Mouse (Mus musculus) liver, embryonic 11.5 days (tissue): ENCODE results near the gene Stat1. TPM values are rescaled to one million over a fixed set of nuclear protein-coding genes. Genes with fewer than 3 reads are reported as not detected.

Experiments
- ATAC-seq: fragments of 200-750 bp; cut with Nextera tagmentation; replicated peaks from 2 replicates; pipeline ENCODE4 v1.8.0; 2017; ENCODE audit warnings: moderate number of reproducible peaks, mild to moderate bottlenecking, moderate TSS enrichment, moderate library complexity; ENCODE audit not compliant: low FRiP score
- DNase-seq: peaks from one replicate; pipeline ENCODE4 v3.0.0-alpha.2; 2017; ENCODE audit warnings: low spot score
- H3K27ac ChIP-seq: fragments of 300-500 bp; sonication (generic); 2 replicates; pipeline ENCODE4 v1.5.1; 2014; ENCODE audit warnings: mild to moderate bottlenecking, low read depth, low read length, control low read depth
- H3K27me3 ChIP-seq: fragments of 300-500 bp; sonication (generic); replicated peaks from 2 replicates; pipeline ENCODE4 v1.6.1; 2014; ENCODE audit warnings: low read length, mixed read lengths; ENCODE audit not compliant: control insufficient read depth, insufficient read depth
- H3K36me3 ChIP-seq: fragments of 300-500 bp; sonication (generic); 2 replicates; pipeline ENCODE4 v1.6.1; 2014; ENCODE audit warnings: mild to moderate bottlenecking, low read length, moderate library complexity, mixed read lengths; ENCODE audit not compliant: control insufficient read depth, insufficient read depth
- H3K4me1 ChIP-seq: fragments of 300-500 bp; sonication (generic); replicated peaks from 2 replicates; pipeline ENCODE4 v1.6.1; 2014; ENCODE audit warnings: low read length, mixed read lengths; ENCODE audit not compliant: control insufficient read depth, insufficient read depth
- H3K4me2 ChIP-seq: fragments of 300-500 bp; sonication (generic); 2 replicates; pipeline ENCODE4 v1.6.1; 2014; ENCODE audit warnings: mild to moderate bottlenecking, control low read depth, moderate library complexity
- H3K4me3 ChIP-seq: fragments of 300-500 bp; sonication (generic); 2 replicates; pipeline ENCODE4 v1.5.1; 2014; ENCODE audit warnings: low read depth, low read length, control low read depth
- H3K9ac ChIP-seq: fragments of 300-500 bp; sonication (generic); 2 replicates; pipeline ENCODE4 v1.6.1; 2014; ENCODE audit warnings: low read depth, low read length, control low read depth
- H3K9me3 ChIP-seq: fragments of 300-500 bp; sonication (generic); 2 replicates; pipeline ENCODE4 v1.6.1; 2016; ENCODE audit warnings: low read length, inconsistent platforms, mixed read lengths; ENCODE audit not compliant: control insufficient read depth
- WGBS: fragments of 180-500 bp; shearing (Covaris S2); extraction: QIAGEN DNeasy Blood & Tissue Kit; methylation state at CpG from one replicate; pipeline ENCODE4 v1.1.7; 2014; 5-methylcytosine and 5-hydroxymethylcytosine counted together
- polyA plus RNA-seq: library from polyadenylated mRNA; unstranded; fragments of >200 nt; fragmentation: Nextera tagmentation; extraction: Ambion mirVana; gene quantifications from 2 replicates; pipeline ENCODE4 v1.2.1, GENCODE M21; 2014

Gene Stat1
- polyA plus RNA-seq, 1 experiment from 2014 or later = 17.8 TPM

- Histone ChIP-seq H3K9ac (no peak overlapping the region), H3K27ac (no peak overlapping the region), H3K4me3 (no peak overlapping the region), H3K4me1 (0 out of 2 replicates have a peak, but pooled peaks cover 2% of the 10 kb centered on the region), H3K4me2 (no peak overlapping the region), H3K27me3 (no peaks in the 10 kb centered on the region), H3K36me3 (peaks cover 4% of the 10 kb centered on the region; the same call in 1 of the 2 replicates), H3K9me3 (no peaks in the 10 kb centered on the region)
- WGBS = 41% methylated on average over 3 of the region's 3 CpGs
- DNase-seq (no peak), ATAC-seq (no peak)
These were observed 22.2 kb downstream of the Stat1 start for GRCm38 (mm10) chr1:52141482-52141881.

GRCm38 (mm10) chr1:52142117-52142516, 22.9 kb downstream of the Stat1 start:
- Histone ChIP-seq H3K4me1 (0 out of 2 replicates have a peak, but pooled peaks cover under 1% of the 10 kb centered on the region), H3K27me3 (no peaks in the 10 kb centered on the region), H3K27ac (no peak overlapping the region), H3K36me3 (peaks cover 1% of the 10 kb centered on the region; the same call in 1 of the 2 replicates), H3K9ac (no peak overlapping the region), H3K9me3 (no peaks in the 10 kb centered on the region), H3K4me3 (no peak overlapping the region), H3K4me2 (no peak overlapping the region)
- no peak for ATAC-seq
- WGBS = 78% methylated on average over 4 of the region's 4 CpGs
- DNase-seq = no peak

- H3K4me3 ChIP-seq = no peak overlapping the region
- no peak overlapping the region for H3K4me2 ChIP-seq
- no peaks in the 10 kb centered on the region for H3K4me1 ChIP-seq
- DNase-seq (no peak), ATAC-seq (no peak)
- H3K27me3 ChIP-seq = no peaks in the 10 kb centered on the region
- 70% methylated on average over 4 of the region's 4 CpGs for WGBS
- H3K36me3 ChIP-seq = no peaks in the 10 kb centered on the region; the same call in 1 of the 2 replicates
- no peaks in the 10 kb centered on the region for H3K9me3 ChIP-seq
- no peak overlapping the region for H3K27ac ChIP-seq
- H3K9ac ChIP-seq = no peak overlapping the region
These were observed 24.0 kb downstream of the Stat1 start for GRCm38 (mm10) chr1:52143191-52143590.

GRCm38 (mm10) chr1:52143596-52144156, 24.4 kb downstream of the Stat1 start:
- H3K36me3 ChIP-seq = no peaks in the 10 kb centered on the region; the same call in 1 of the 2 replicates
- H3K27me3 ChIP-seq = no peaks in the 10 kb centered on the region
- 88% methylated on average over 7 of the region's 7 CpGs for WGBS
- H3K4me1 ChIP-seq = no peaks in the 10 kb centered on the region
- no peak overlapping the region for H3K4me3 ChIP-seq
- H3K9ac ChIP-seq = no peak overlapping the region
- ATAC-seq = no peak
- H3K4me2 ChIP-seq = no peak overlapping the region
- DNase-seq = no peak
- no peaks in the 10 kb centered on the region for H3K9me3 ChIP-seq
- no peak overlapping the region for H3K27ac ChIP-seq

- 81% methylated on average over 10 of the region's 10 CpGs for WGBS
- no peak for DNase-seq
- no peak overlapping the region for H3K4me2 ChIP-seq
- H3K36me3 ChIP-seq = no peaks in the 10 kb centered on the region; the same call in 1 of the 2 replicates
- ATAC-seq = no peak
- no peaks in the 10 kb centered on the region for H3K9me3 ChIP-seq
- H3K4me3 ChIP-seq = no peak overlapping the region
- H3K4me1 ChIP-seq = peaks cover 8% of the 10 kb centered on the region
- H3K27me3 ChIP-seq = no peaks in the 10 kb centered on the region
- no peak overlapping the region for H3K27ac ChIP-seq
- no peak overlapping the region for H3K9ac ChIP-seq
These were observed 25.7 kb downstream of the Stat1 start for GRCm38 (mm10) chr1:52144907-52145306.

- ATAC-seq (0 out of 2 replicates have a peak, but pooled peaks have one; percentile 15), DNase-seq (no peak)
- Histone ChIP-seq H3K9ac (no peak overlapping the region), H3K4me2 (no peak overlapping the region), H3K4me1 (peaks cover 21% of the 10 kb centered on the region), H3K4me3 (no peak overlapping the region), H3K9me3 (no peaks in the 10 kb centered on the region), H3K27me3 (no peaks in the 10 kb centered on the region), H3K27ac (no peak overlapping the region), H3K36me3 (no peaks in the 10 kb centered on the region; the same call in 1 of the 2 replicates)
- 55% methylated on average over 12 of the region's 12 CpGs for WGBS
These were observed 27.2 kb downstream of the Stat1 start for GRCm38 (mm10) chr1:52146214-52146970.

- Histone ChIP-seq H3K9me3 (no peaks in the 10 kb centered on the region), H3K4me3 (no peak overlapping the region), H3K4me2 (no peak overlapping the region), H3K36me3 (no peaks in the 10 kb centered on the region; the same call in 1 of the 2 replicates), H3K9ac (no peak overlapping the region), H3K27ac (no peak overlapping the region), H3K4me1 (peaks cover 21% of the 10 kb centered on the region), H3K27me3 (no peaks in the 10 kb centered on the region)
- no peak for ATAC-seq
- WGBS = 80% methylated on average over 2 of the region's 2 CpGs
- DNase-seq = no peak
These were observed 28.2 kb downstream of the Stat1 start for GRCm38 (mm10) chr1:52147431-52147830.

GRCm38 (mm10) chr1:52148178-52148577, 28.9 kb downstream of the Stat1 start:
- Histone ChIP-seq H3K27me3 (no peaks in the 10 kb centered on the region), H3K4me1 (peaks cover 21% of the 10 kb centered on the region), H3K27ac (no peak overlapping the region), H3K4me3 (no peak overlapping the region), H3K9ac (no peak overlapping the region), H3K36me3 (no peaks in the 10 kb centered on the region; the same call in 1 of the 2 replicates), H3K9me3 (no peaks in the 10 kb centered on the region), H3K4me2 (no peak overlapping the region)
- ATAC-seq (no peak), DNase-seq (no peak)
- WGBS = 69% methylated on average over 7 of the region's 7 CpGs
